Mouse (Mus musculus): ENCODE measurements at regions not wholly inside any gene's neighbourhood (a gene's known extent, or its start where the extent isn't known, plus 50 kb on each side); places are given as distances from the start of the nearest gene placed in this dataset.

DNA sequence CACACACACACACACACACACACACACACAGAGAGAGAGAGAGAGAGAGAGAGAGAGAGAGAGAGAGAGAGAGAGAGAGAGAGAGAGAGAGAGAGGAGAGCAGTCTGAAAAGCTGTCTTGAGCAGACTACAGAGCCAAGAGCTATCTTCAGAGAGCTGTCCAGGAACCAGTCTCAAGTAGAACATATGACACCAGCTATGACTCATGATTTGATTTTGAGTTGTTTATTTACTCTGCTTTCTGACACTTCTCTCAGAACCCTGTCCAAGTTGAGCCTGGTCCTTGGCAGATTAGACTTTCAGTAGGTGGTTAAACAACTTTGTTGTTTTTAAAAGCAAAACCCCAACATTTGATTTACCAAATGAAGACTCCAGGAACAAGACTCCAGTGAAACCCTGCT is 420.8 kb upstream of the Lcorl start:
- no peaks in the 10 kb centered on the region for H3K27me3 ChIP-seq
- H3K36me3 ChIP-seq: no peaks in the 10 kb centered on the region
- H3K9ac ChIP-seq: no peak overlapping the region
- H3K9me3 ChIP-seq: no peaks in the 10 kb centered on the region
- H3K4me3 ChIP-seq: no peak overlapping the region
- H3K27ac ChIP-seq: no peak overlapping the region
- no peaks in the 10 kb centered on the region for H3K4me1 ChIP-seq
- ATAC-seq (ENCODE audit: insufficient number of reproducible peaks, low FRiP score, low TSS enrichment, low read depth): no peak
- no peak overlapping the region for H3K4me2 ChIP-seq

- Histone ChIP-seq H3K9ac (no peak overlapping the region), H3K4me3 (no peak overlapping the region), H3K36me3 (no peaks in the 10 kb centered on the region), H3K4me2 (no peak overlapping the region), H3K9me3 (no peaks in the 10 kb centered on the region), H3K4me1 (no peaks in the 10 kb centered on the region), H3K27ac (no peak overlapping the region), H3K27me3 (no peaks in the 10 kb centered on the region)
- 87% methylated on average over 6 of the region's 6 CpGs for WGBS
- ATAC-seq (ENCODE audit: insufficient number of reproducible peaks, low FRiP score, low TSS enrichment, low read depth): no peak
These were observed 399.3 kb upstream of the Lcorl start for GRCm38 (mm10) chr5:46256730-46257129.

- ATAC-seq (ENCODE audit: insufficient number of reproducible peaks, low FRiP score, low TSS enrichment, low read depth): no peak
- Histone ChIP-seq H3K36me3 (no peaks in the 10 kb centered on the region), H3K27me3 (no peaks in the 10 kb centered on the region), H3K27ac (no peak overlapping the region), H3K4me2 (no peak overlapping the region), H3K9ac (no peak overlapping the region), H3K4me3 (no peak overlapping the region), H3K9me3 (no peaks in the 10 kb centered on the region), H3K4me1 (no peaks in the 10 kb centered on the region)
These were observed 396.5 kb upstream of the Lcorl start for GRCm38 (mm10) chr5:46253940-46254339.

DNA sequence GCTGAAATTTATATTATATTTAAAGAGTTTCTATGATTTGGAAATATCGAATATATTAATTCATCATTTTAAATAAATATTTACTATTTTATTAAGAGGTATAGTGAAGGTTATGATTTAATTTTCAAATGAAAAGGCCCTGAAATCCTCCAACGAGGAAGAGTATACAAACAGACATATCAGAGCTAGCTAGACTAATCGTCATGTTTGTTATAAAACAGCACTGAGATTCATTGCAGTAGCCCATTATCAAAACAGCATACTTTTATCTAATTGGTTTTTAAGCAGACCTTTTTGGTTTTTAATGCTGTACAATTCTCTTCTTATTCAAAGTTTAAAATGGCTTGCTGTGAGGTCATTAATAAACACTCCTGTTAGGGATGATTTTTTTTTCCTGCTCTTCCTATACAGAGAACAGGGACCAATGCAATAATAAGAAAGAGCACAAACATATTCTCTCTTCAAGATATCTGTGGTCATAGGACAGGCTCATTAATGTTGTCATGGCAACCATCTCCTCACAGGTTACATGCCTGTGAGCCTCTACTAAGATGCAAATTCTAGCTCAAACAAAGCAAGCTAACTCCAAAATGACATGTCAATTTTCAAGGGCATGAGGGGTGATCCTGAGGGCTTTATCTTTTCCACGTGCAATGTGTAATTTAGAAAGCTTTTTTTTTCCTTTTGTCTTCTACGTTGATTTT is 378.1 kb upstream of the Lcorl start:
- WGBS: 79% methylated on average over 5 of the region's 5 CpGs

DNA sequence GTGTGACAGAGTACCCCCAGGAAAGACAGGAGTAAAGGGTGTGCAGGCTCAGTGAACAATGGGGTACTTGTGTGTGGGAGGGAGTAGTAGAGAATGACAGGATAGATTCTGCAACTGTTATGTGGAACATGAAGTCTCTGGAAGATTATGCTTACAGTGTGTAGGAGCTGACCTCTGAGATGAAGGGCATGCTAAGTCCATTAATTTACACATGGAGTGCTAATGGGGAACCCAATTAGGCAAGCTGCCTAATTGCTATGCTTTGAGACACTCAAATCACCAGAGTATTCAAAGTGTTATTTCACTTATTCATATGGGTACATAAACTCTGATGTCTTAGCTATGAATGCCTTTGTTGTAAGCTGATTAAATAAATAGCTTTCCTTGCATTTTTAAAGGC is 375.4 kb upstream of the Lcorl start:
- no peaks in the 10 kb centered on the region for H3K27me3 ChIP-seq
- no peak overlapping the region for H3K27ac ChIP-seq
- no peaks in the 10 kb centered on the region for H3K36me3 ChIP-seq
- H3K9me3 ChIP-seq: no peaks in the 10 kb centered on the region
- H3K9ac ChIP-seq: no peak overlapping the region
- no peak overlapping the region for H3K4me2 ChIP-seq
- ATAC-seq (ENCODE audit: insufficient number of reproducible peaks, low FRiP score, low TSS enrichment, low read depth): no peak
- H3K4me1 ChIP-seq: no peaks in the 10 kb centered on the region
- no peak overlapping the region for H3K4me3 ChIP-seq

More for the DNA sequence above, 378.1 kb upstream of the Lcorl start:
- Histone ChIP-seq H3K4me3 (no peak overlapping the region), H3K9ac (no peak overlapping the region), H3K27ac (no peak overlapping the region), H3K36me3 (no peaks in the 10 kb centered on the region), H3K9me3 (no peaks in the 10 kb centered on the region), H3K4me2 (no peak overlapping the region), H3K4me1 (no peaks in the 10 kb centered on the region), H3K27me3 (no peaks in the 10 kb centered on the region)
- no peak for ATAC-seq (ENCODE audit: insufficient number of reproducible peaks, low FRiP score, low TSS enrichment, low read depth)

- Histone ChIP-seq H3K27me3 (no peaks in the 10 kb centered on the region), H3K27ac (no peak overlapping the region)
- 57% methylated on average over 3 of the region's 3 CpGs for WGBS
These were observed 371.3 kb upstream of the Lcorl start for GRCm38 (mm10) chr5:46228667-46229066.

GRCm38 (mm10) chr5:46212845-46213468 is 355.5 kb upstream of the Lcorl start:
- no peak overlapping the region for H3K4me3 ChIP-seq
- 57% methylated on average over 4 of the region's 4 CpGs for WGBS
- H3K9ac ChIP-seq: no peak overlapping the region
- no peak overlapping the region for H3K4me2 ChIP-seq
- H3K9me3 ChIP-seq: no peaks in the 10 kb centered on the region
- no peaks in the 10 kb centered on the region for H3K27me3 ChIP-seq
- no peak for ATAC-seq (ENCODE audit: insufficient number of reproducible peaks, low FRiP score, low TSS enrichment, low read depth)
- H3K36me3 ChIP-seq: no peaks in the 10 kb centered on the region
- no peak overlapping the region for H3K27ac ChIP-seq
- no peaks in the 10 kb centered on the region for H3K4me1 ChIP-seq

More at GRCm38 (mm10) chr5:46228667-46229066, 371.3 kb upstream of the Lcorl start:
- no peak overlapping the region for H3K4me3 ChIP-seq
- no peaks in the 10 kb centered on the region for H3K4me1 ChIP-seq
- no peak for ATAC-seq (ENCODE audit: insufficient number of reproducible peaks, low FRiP score, low TSS enrichment, low read depth)
- H3K36me3 ChIP-seq: no peaks in the 10 kb centered on the region
- H3K9me3 ChIP-seq: no peaks in the 10 kb centered on the region
- no peak overlapping the region for H3K9ac ChIP-seq
- H3K4me2 ChIP-seq: no peak overlapping the region

DNA sequence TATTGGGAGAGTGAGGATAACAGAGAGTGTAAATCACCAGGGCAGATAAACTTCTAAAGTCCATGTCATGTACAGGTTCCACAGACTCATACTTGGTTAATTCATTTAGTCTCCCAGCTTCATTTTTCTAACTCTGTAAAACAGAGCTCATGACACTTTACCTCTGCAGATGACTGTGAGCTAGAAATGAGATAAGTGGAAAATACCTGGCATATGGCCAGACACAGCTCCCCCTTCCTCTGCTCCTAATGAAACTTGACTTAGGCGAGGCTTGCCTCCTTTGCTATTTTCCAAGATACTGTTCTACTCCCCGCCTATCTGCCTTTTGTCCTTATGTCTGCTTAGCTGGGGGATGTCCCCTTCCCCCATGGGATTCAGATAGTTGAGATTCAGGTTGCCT is 351.7 kb upstream of the Lcorl start:
- Histone ChIP-seq H3K36me3 (no peaks in the 10 kb centered on the region), H3K9me3 (no peaks in the 10 kb centered on the region), H3K27ac (no peak overlapping the region), H3K27me3 (no peaks in the 10 kb centered on the region), H3K4me3 (no peak overlapping the region), H3K9ac (no peak overlapping the region), H3K4me1 (no peaks in the 10 kb centered on the region), H3K4me2 (no peak overlapping the region)
- no peak for ATAC-seq (ENCODE audit: insufficient number of reproducible peaks, low FRiP score, low TSS enrichment, low read depth)
- WGBS: 67% methylated on average over 2 of the region's 2 CpGs

GRCm38 (mm10) chr5:46203744-46204143 is 346.3 kb upstream of the Lcorl start:
- Histone ChIP-seq H3K4me1 (no peaks in the 10 kb centered on the region), H3K27me3 (no peaks in the 10 kb centered on the region), H3K27ac (no peak overlapping the region), H3K36me3 (no peaks in the 10 kb centered on the region), H3K4me2 (no peak overlapping the region), H3K4me3 (no peak overlapping the region), H3K9me3 (no peaks in the 10 kb centered on the region), H3K9ac (no peak overlapping the region)
- ATAC-seq (ENCODE audit: insufficient number of reproducible peaks, low FRiP score, low TSS enrichment, low read depth): no peak
- 68% methylated on average over 4 of the region's 4 CpGs for WGBS

DNA sequence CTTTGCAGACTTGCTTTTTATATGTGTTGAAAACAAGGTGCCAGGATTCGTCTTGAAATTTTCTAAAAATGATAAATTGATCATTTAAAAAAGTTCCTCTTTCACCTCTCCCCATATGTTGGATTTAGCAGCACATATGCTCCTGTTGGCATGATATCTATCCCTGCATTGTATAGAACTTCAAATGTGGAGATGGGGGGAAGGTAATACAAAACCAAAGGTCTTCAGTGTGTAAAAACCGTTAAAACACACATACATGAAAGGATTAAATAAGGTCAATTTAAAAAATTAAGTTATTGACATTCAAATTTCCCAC is 345.0 kb upstream of the Lcorl start:
- Histone ChIP-seq H3K36me3 (no peaks in the 10 kb centered on the region), H3K27ac (no peak overlapping the region), H3K4me3 (no peak overlapping the region), H3K4me2 (no peak overlapping the region), H3K9ac (no peak overlapping the region), H3K4me1 (no peaks in the 10 kb centered on the region), H3K27me3 (no peaks in the 10 kb centered on the region), H3K9me3 (no peaks in the 10 kb centered on the region)
- WGBS: 71% methylated on average over 2 of the region's 2 CpGs
- ATAC-seq (ENCODE audit: insufficient number of reproducible peaks, low FRiP score, low TSS enrichment, low read depth): no peak

GRCm38 (mm10) chr5:46201639-46202456 is 344.4 kb upstream of the Lcorl start:
- Histone ChIP-seq H3K4me2 (no peak overlapping the region), H3K36me3 (no peaks in the 10 kb centered on the region), H3K4me1 (no peaks in the 10 kb centered on the region), H3K4me3 (no peak overlapping the region), H3K9ac (no peak overlapping the region), H3K27ac (no peak overlapping the region), H3K9me3 (no peaks in the 10 kb centered on the region), H3K27me3 (no peaks in the 10 kb centered on the region)
- ATAC-seq (ENCODE audit: insufficient number of reproducible peaks, low FRiP score, low TSS enrichment, low read depth): no peak
- WGBS: 68% methylated on average over 6 of the region's 6 CpGs

DNA sequence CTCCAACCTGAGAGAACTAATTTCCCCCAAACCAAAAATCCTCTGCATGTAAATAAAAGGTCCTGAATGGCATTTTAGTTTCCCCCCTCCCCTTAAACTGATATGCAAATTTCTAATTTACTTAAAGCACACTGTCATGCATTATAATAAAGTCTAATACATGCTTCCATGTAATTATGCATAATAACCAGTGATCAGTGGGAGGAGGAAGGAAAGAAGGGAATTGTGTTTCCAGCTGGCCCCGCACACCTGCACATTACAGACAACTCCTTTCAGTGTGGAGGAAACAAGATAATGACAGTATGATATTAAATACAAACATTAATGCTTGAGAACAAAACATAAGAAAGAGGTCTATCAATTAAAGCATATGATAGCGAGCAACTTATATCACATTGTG is 329.5 kb upstream of the Lcorl start:
- H3K4me1 ChIP-seq: no peaks in the 10 kb centered on the region
- no peak for ATAC-seq (ENCODE audit: insufficient number of reproducible peaks, low FRiP score, low TSS enrichment, low read depth)
- H3K9ac ChIP-seq: no peak overlapping the region
- H3K27ac ChIP-seq: no peak overlapping the region
- no peak overlapping the region for H3K4me3 ChIP-seq
- H3K9me3 ChIP-seq: no peaks in the 10 kb centered on the region
- 91% methylated on average over 2 of the region's 2 CpGs for WGBS
- H3K36me3 ChIP-seq: no peaks in the 10 kb centered on the region
- no peaks in the 10 kb centered on the region for H3K27me3 ChIP-seq
- H3K4me2 ChIP-seq: no peak overlapping the region
